Mouse (Mus musculus) hematopoietic stem cell, adult 5-6 weeks (primary cell): ENCODE results near the gene Hbs1l. TPM values are rescaled to one million over a fixed set of nuclear protein-coding genes. Genes with fewer than 3 reads are reported as not detected.
"Not testable (repeated sequence)": the region's sequence is repeated elsewhere in the genome, so short reads cannot be mapped to it uniquely, and the experiment has no call there.

Source experiments
- ATAC-seq, 2 experiments: fragments of 125-278 bp in 1 of 2; replicated peaks in 1 of 2; 2 replicates each; pipeline ENCODE4 v1.8.0; 2016 to 2017; ENCODE audit warnings: inconsistent platforms in 2 of 2, mild to moderate bottlenecking in 2 of 2, moderate number of reproducible peaks in 2 of 2, low read depth in 1 of 2, moderate TSS enrichment in 1 of 2; ENCODE audit not compliant: low FRiP score in 2 of 2, poor library complexity in 2 of 2, severe bottlenecking in 2 of 2, insufficient read depth in 1 of 2, low TSS enrichment in 1 of 2
- total RNA-seq: library from RNA; stranded (forward); fragments of 172-1452, 232-1000 nt; gene quantifications from 2 replicates; pipeline ENCODE4 v1.2.3, GENCODE M21; 2017

The Hbs1l gene
- total RNA-seq, 1 experiment from 2014 or later: 72.4 TPM

DNA sequence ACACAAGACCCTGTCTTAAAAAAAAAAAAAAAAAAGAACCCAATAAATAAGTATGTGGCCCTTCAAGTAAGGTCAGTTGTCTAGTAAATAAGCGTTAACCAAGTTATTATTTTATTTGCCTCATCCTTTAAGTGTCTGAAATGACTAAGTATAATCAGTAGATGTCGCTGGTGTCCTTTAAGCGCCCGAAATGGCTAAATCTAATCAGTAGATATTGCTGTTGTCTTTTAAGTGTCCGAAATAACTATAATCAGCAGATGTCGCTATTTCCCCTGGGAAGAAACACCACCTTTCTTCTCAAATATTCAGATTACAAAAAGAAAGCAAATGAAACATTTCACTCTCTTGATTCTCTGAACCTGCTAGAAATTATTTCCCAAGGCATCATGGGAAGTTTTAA, 87.1 kb downstream of the Hbs1l start:
- ATAC-seq: peak; percentile 46 to 70; a peak in 2 of 4 replicates

DNA sequence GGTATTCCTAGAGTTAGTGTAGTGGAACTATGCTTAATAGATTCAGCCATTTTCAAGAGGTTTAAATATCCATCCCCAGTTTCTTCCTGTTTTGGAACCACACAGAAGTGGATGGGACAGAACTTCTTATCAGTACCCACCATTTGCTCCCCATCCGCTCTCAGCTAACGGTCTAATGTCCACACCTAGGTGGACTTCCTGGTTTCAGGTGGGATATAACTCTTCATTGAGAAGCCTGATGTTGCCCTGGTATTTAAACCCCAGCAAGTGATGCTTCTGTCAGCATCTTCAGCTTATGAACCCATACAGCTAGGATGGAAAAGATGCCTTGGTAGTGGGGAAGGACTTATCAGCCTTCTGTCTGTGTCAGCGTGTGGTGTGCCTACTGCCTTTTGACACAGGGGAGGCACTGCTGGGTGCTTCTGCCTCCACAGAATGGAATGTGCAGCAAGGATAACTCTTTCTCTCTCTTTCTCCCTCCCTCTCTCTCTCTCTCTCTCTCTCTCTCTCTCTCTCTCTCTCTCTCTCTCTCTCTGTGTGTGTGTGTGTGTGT, 89.4 kb downstream of the Hbs1l start:
- ATAC-seq: no peak

- ATAC-seq: no peak
These were observed 93.3 kb downstream of the Hbs1l start for GRCm38 (mm10) chr10:21389075-21389474.

DNA sequence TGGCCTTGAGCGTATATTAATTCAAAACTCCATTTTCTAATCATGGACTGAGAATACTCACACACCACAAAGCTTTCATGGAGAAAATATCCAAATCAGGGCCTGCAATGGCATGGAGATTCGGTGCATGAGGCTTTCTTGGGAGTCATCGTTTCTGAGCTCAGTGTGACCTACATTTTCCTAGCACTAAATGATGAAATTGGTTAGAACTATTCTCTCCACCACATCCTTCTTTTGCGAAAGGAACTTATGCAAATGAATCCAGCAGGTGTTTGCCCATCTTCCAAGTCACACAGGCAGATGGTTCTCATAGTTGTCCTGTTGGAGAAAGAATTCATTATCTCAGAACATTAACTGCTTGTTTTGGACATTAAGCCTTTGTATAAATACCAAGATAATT, 94.7 kb downstream of the Hbs1l start:
- ATAC-seq: no peak

- no peak for ATAC-seq
These were observed 95.5 kb downstream of the Hbs1l start for GRCm38 (mm10) chr10:21391286-21391685.

- ATAC-seq: no peak
These were observed 97.6 kb downstream of the Hbs1l start for GRCm38 (mm10) chr10:21393390-21393789.

- ATAC-seq: no peak
These were observed 99.8 kb downstream of the Hbs1l start for GRCm38 (mm10) chr10:21395426-21396139.

DNA sequence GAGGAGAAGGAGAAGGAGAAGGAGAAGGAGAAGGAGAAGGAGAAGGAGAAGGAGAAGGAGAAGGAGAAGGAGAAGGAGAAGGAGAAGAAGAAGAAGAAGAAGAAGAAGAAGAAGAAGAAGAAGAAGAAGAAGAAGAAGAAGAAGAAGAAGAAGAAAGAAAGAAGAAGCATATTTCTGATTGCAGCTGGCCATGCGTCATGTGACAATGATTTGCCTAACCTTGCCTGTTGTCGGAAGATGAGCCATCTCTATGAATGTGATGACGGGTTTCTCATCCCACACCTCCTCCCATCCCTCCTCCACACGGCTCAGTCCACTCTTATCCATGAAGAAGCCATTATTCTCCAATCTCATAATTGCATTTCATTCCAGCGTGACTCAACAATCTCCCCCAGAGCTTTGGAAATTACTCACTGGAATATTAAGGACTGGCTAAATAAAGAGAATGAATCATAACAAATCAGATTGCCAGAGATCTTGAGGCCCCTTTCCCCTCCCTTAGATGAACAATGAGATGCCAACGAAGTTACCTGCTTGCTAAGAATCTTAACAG, 103.2 kb downstream of the Hbs1l start:
- ATAC-seq: not testable (repeated sequence)

DNA sequence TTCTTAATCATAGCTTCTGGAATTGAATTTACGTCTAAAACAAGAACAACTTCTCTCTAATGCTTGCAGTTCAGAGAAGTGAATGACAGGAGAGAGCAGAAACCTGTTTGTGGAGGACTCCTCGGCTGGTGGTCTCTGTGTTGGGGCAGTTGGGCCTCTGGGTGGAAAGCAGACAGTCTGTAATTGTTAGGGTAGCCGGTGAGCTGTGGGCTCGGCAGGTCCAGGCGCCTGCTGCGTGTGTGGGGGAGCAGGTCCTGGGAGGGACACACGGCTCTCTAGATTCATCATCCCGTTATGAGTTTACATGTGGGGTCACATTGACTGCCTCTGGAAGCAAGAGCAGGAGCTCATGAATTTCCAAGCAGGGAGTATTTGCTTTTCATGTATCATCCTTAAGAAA, 103.8 kb downstream of the Hbs1l start:
- ATAC-seq: no peak

DNA sequence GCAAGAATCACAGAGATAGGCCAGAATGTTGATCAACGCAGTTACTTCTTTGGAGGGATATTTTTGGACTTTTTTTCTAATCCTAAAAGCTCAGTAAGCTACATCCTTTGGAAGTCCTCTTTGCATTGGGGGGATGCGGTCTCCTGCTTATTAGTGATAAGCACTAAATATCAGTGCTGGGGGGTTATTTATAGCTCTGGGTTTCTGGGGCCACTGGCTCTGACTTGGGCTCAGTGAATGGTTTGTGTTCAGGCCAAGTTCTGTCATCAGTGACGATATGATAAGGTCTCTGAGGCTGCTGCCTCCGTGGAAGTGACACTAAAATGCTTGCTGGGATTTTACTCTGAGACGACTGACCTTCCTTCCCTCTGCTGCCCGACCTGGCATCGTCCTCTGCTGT, 104.3 kb downstream of the Hbs1l start:
- no peak for ATAC-seq

GRCm38 (mm10) chr10:21400453-21400852, 104.7 kb downstream of the Hbs1l start:
- no peak for ATAC-seq

- no peak for ATAC-seq
These were observed 105.5 kb downstream of the Hbs1l start for GRCm38 (mm10) chr10:21401259-21401658.

DNA sequence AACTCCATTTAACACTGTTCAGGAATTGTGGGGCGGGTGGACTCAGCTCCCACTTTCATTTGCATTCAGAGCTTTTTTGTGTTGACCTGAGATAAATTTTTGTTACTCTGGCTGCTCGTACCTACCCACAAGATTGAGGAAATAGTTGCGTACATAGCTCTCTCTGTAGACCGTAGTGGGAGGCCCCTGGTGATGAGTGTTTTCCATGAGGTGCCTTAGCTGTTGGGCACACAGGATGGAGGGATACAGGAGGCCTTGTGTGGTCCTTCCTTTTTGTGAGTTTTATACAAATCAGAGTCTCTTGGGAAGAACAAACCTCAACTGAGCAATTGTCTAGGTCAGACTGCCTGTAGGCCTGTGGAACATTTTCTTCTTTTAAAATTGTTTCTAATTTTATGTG, 109.0 kb downstream of the Hbs1l start:
- no peak for ATAC-seq

DNA sequence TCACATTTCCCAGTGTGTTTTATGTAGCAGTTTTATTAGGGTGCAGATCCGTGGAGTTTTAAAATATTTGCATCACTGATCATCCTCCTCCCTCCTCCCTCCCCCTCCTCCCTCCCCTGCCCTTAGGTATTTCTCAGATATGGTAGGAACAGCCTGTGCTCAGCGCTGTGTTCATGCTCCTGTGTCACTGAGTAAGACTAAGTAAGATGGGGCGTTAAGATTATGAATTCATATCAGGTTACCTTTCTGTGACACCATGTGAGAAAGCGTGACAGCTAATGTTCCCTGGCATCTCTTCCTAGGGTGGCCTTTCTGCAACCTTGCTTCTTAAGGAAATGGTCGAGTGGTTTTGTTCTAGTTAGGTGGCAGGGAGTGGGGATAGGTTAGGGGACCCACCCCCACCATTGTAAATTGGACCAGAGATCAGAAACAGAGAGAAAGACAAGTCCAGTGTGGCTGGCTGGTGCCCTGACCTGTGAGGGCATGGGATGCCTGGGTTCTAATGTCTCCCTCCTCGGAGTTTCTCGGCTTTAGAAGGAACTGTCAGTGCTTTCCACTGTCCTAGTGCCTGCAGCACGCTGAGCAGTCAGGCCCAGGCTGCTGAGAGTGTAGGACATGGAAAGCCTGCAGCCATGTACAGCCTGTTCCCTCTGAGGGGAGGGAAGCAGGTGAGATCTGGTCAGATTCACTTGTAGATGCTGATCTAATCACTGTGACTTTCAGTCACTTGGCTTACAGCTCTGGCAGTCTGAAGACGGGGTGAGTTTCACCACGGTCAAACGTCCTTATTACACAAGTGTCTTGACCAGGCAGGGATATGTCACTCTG, 110.1 kb downstream of the Hbs1l start:
- ATAC-seq: no peak

DNA sequence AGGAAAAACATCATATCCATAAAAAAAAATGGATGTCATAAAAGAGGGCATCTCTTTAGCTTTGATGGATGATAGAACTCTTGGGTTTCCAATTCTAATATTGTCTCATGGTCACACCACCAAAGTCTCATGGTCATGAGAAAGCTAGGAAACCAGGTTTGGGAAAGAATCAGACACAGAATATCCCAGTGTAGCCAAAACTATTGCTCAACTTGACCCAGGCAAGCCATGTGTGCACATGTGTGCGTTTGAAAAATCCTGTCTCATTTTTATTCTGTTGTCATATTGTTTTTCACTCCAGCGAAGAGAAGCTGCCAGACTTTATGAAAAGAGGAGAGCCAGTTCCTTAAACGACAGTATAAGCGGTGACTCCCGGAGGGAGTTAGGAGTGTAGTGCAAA, 114.9 kb downstream of the Hbs1l start:
- ATAC-seq: no peak

GRCm38 (mm10) chr10:21411621-21412205, 115.9 kb downstream of the Hbs1l start:
- no peak for ATAC-seq

GRCm38 (mm10) chr10:21415031-21415430, 119.3 kb downstream of the Hbs1l start:
- ATAC-seq: no peak

- no peak for ATAC-seq
These were observed 120.4 kb downstream of the Hbs1l start for GRCm38 (mm10) chr10:21416184-21416583.
